Mouse (Mus musculus): Measurements from ENCODE around the gene Pigp. TPM values are rescaled to one million over a fixed set of nuclear protein-coding genes. Genes with fewer than 3 reads are reported as not detected.

The Pigp gene
- 121 and 129 TPM in 2 replicates for polyA plus RNA-seq (2015; fragmentation: Nextera tagmentation; extraction: Ambion mirVana)

- H3K4me1 ChIP-seq (ENCODE audit: control insufficient read depth, insufficient read depth, low read length) = peaks cover 18% of the 10 kb centered on the region
- H3K27me3 ChIP-seq (replicated peaks; ENCODE audit: control insufficient read depth, insufficient read depth, low read length) = no peaks in the 10 kb centered on the region
- no peaks in the 10 kb centered on the region for H3K9me3 ChIP-seq (ENCODE audit: control insufficient read depth, low read length)
- no peaks in the 10 kb centered on the region for H3K36me3 ChIP-seq (ENCODE audit: control insufficient read depth, insufficient read depth, low read length)
- ATAC-seq = peak; percentile 77
- 1% methylated on average over 33 of the region's 43 CpGs for WGBS
- peak within 1 kb of the TSS; percentile 91 for H3K4me3 ChIP-seq (ENCODE audit: low read length)
- H3K27ac ChIP-seq (ENCODE audit: low read length) = peak within 1 kb of the TSS; percentile 99
- peak within 1 kb of the TSS; percentile 78 for H3K4me2 ChIP-seq (ENCODE audit: low read depth, low read length)
- H3K9ac ChIP-seq (ENCODE audit: low read depth, low read length) = peak within 1 kb of the TSS; percentile 95
These were observed at the start of gene Pigp for GRCm38 (mm10) chr16:94371301-94371931. Gene Pigp (minus strand): TSS chr16:94371842.

- ATAC-seq = no peak
- H3K9me3 ChIP-seq (ENCODE audit: control insufficient read depth, low read length) = peaks cover 3% of the 10 kb centered on the region; the same call in 1 of the 2 replicates
- no peak overlapping the region for H3K27ac ChIP-seq (ENCODE audit: low read length)
- WGBS = 94% methylated on average over 3 of the region's 3 CpGs
- no peak overlapping the region for H3K4me2 ChIP-seq (ENCODE audit: low read depth, low read length)
- no peak overlapping the region for H3K9ac ChIP-seq (ENCODE audit: low read depth, low read length)
- H3K4me3 ChIP-seq (ENCODE audit: low read length) = no peak overlapping the region
- no peaks in the 10 kb centered on the region for H3K4me1 ChIP-seq (ENCODE audit: control insufficient read depth, insufficient read depth, low read length)
- no peaks in the 10 kb centered on the region for H3K27me3 ChIP-seq (replicated peaks; ENCODE audit: control insufficient read depth, insufficient read depth, low read length)
- peaks cover 35% of the 10 kb centered on the region for H3K36me3 ChIP-seq (ENCODE audit: control insufficient read depth, insufficient read depth, low read length)
These were observed 48.9 kb upstream of the Pigp start for GRCm38 (mm10) chr16:94420498-94420897.

DNA sequence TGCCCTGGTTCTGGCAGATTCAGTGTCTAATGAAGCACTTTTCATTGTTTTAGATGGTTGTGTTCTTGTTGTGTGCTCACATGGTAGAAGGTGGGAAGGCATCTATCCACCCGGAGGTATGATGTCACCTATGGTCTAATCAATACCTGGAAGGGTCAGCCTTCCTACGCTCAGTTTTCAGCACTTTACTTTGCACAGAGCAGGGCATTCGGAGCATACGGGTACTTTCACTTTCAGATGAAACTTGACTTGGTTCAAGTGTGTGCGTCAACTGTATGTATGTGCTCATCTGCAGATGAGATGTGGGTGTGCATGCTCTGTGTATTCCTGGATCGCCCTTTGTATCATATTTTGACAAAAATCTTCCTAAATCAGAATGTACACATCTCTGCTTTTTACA, 42.5 kb upstream of the Pigp start:
- H3K27me3 ChIP-seq (replicated peaks; ENCODE audit: control insufficient read depth, insufficient read depth, low read length) = no peaks in the 10 kb centered on the region
- no peak overlapping the region for H3K9ac ChIP-seq (ENCODE audit: low read depth, low read length)
- no peak for ATAC-seq
- H3K4me1 ChIP-seq (ENCODE audit: control insufficient read depth, insufficient read depth, low read length) = no peaks in the 10 kb centered on the region
- no peaks in the 10 kb centered on the region for H3K9me3 ChIP-seq (ENCODE audit: control insufficient read depth, low read length)
- no peak overlapping the region for H3K27ac ChIP-seq (ENCODE audit: low read length)
- no peak overlapping the region for H3K4me3 ChIP-seq (ENCODE audit: low read length)
- no peak overlapping the region for H3K4me2 ChIP-seq (ENCODE audit: low read depth, low read length)
- H3K36me3 ChIP-seq (ENCODE audit: control insufficient read depth, insufficient read depth, low read length) = peaks cover 10% of the 10 kb centered on the region
- WGBS = 87% methylated on average over 6 of the region's 6 CpGs

GRCm38 (mm10) chr16:94412760-94413159, 41.1 kb upstream of the Pigp start:
- 94% methylated on average over 4 of the region's 4 CpGs for WGBS
- Histone ChIP-seq H3K27me3 (replicated peaks; ENCODE audit: control insufficient read depth, insufficient read depth, low read length) (no peaks in the 10 kb centered on the region), H3K27ac (ENCODE audit: low read length) (no peak overlapping the region), H3K4me2 (ENCODE audit: low read depth, low read length) (no peak overlapping the region), H3K9ac (ENCODE audit: low read depth, low read length) (no peak overlapping the region), H3K4me3 (ENCODE audit: low read length) (no peak overlapping the region), H3K4me1 (ENCODE audit: control insufficient read depth, insufficient read depth, low read length) (no peaks in the 10 kb centered on the region), H3K36me3 (ENCODE audit: control insufficient read depth, insufficient read depth, low read length) (0 out of 2 replicates have a peak, but pooled peaks cover 3% of the 10 kb centered on the region), H3K9me3 (ENCODE audit: control insufficient read depth, low read length) (no peaks in the 10 kb centered on the region)
- peak; percentile 36; the same call in 1 of the 2 replicates for ATAC-seq

GRCm38 (mm10) chr16:94412198-94412597, 40.6 kb upstream of the Pigp start:
- Histone ChIP-seq H3K9ac (ENCODE audit: low read depth, low read length) (no peak overlapping the region), H3K4me3 (ENCODE audit: low read length) (no peak overlapping the region), H3K9me3 (ENCODE audit: control insufficient read depth, low read length) (no peaks in the 10 kb centered on the region), H3K27me3 (replicated peaks; ENCODE audit: control insufficient read depth, insufficient read depth, low read length) (no peaks in the 10 kb centered on the region), H3K4me1 (ENCODE audit: control insufficient read depth, insufficient read depth, low read length) (no peaks in the 10 kb centered on the region), H3K36me3 (ENCODE audit: control insufficient read depth, insufficient read depth, low read length) (0 out of 2 replicates have a peak, but pooled peaks cover 3% of the 10 kb centered on the region), H3K27ac (ENCODE audit: low read length) (no peak overlapping the region), H3K4me2 (ENCODE audit: low read depth, low read length) (no peak overlapping the region)
- WGBS = 61% methylated on average over 2 of the region's 2 CpGs
- ATAC-seq = peak; percentile 69

- H3K4me1 ChIP-seq (ENCODE audit: control insufficient read depth, insufficient read depth, low read length) = no peaks in the 10 kb centered on the region
- no peaks in the 10 kb centered on the region for H3K27me3 ChIP-seq (replicated peaks; ENCODE audit: control insufficient read depth, insufficient read depth, low read length)
- ATAC-seq = no peak
- no peak overlapping the region for H3K4me3 ChIP-seq (ENCODE audit: low read length)
- no peak overlapping the region for H3K4me2 ChIP-seq (ENCODE audit: low read depth, low read length)
- H3K36me3 ChIP-seq (ENCODE audit: control insufficient read depth, insufficient read depth, low read length) = 0 out of 2 replicates have a peak, but pooled peaks cover 3% of the 10 kb centered on the region
- 84% methylated on average over 3 of the region's 3 CpGs for WGBS
- no peak overlapping the region for H3K27ac ChIP-seq (ENCODE audit: low read length)
- H3K9ac ChIP-seq (ENCODE audit: low read depth, low read length) = no peak overlapping the region
- no peaks in the 10 kb centered on the region for H3K9me3 ChIP-seq (ENCODE audit: control insufficient read depth, low read length)
These were observed 39.6 kb upstream of the Pigp start for GRCm38 (mm10) chr16:94411287-94411686.

DNA sequence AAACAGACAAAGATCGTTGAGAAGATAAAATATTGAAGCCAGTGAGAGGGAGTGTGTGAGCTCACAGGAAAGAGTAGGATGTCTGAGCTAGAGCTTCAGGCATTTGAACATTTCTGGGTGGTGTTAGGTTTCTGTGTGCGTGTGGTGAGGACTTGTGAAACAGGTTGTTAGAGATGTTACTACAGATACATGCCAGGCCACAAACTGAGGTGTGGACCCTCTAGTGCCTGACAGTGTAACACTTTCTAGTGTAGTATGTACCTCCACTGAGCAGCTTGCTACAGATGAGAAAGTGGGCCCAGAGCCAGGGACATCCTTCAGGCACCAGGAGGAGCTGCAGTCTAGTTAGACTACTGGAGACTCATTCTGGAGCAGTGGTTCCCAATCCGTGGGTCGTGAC, 30.5 kb upstream of the Pigp start:
- no peak overlapping the region for H3K27ac ChIP-seq (ENCODE audit: low read length)
- H3K4me3 ChIP-seq (ENCODE audit: low read length) = no peak overlapping the region
- peak; percentile 23; the same call in 1 of the 2 replicates for ATAC-seq
- WGBS = 70% methylated on average over 4 of the region's 4 CpGs
- H3K27me3 ChIP-seq (replicated peaks; ENCODE audit: control insufficient read depth, insufficient read depth, low read length) = no peaks in the 10 kb centered on the region
- H3K9ac ChIP-seq (ENCODE audit: low read depth, low read length) = no peak overlapping the region
- H3K4me2 ChIP-seq (ENCODE audit: low read depth, low read length) = no peak overlapping the region
- no peaks in the 10 kb centered on the region for H3K9me3 ChIP-seq (ENCODE audit: control insufficient read depth, low read length)
- no peaks in the 10 kb centered on the region; the same call in 1 of the 2 replicates for H3K4me1 ChIP-seq (ENCODE audit: control insufficient read depth, insufficient read depth, low read length)
- H3K36me3 ChIP-seq (ENCODE audit: control insufficient read depth, insufficient read depth, low read length) = no peaks in the 10 kb centered on the region

DNA sequence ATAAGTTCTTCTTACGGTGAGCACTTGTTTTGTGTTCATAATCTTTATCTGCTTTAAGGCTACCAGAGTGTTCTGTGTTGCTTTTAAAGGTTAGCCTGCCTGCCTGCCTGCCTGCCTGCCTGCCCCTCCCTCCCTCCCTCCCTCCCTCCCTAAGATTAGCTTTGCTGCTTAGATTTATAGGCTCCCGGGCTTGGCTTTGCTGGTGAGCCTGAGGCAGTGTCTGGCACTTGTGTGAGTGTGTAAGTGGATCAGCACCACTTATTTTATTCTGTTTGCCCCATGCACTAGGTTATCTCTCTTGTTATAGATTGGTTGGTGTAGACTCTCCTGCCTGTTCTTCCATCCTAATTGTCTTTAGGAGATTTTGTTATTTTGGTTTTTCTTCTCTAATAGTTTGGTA, 30.0 kb upstream of the Pigp start:
- no peak overlapping the region for H3K27ac ChIP-seq (ENCODE audit: low read length)
- no peak overlapping the region for H3K4me2 ChIP-seq (ENCODE audit: low read depth, low read length)
- peak; percentile 26; the same call in 1 of the 2 replicates for ATAC-seq
- H3K27me3 ChIP-seq (replicated peaks; ENCODE audit: control insufficient read depth, insufficient read depth, low read length) = no peaks in the 10 kb centered on the region
- H3K9ac ChIP-seq (ENCODE audit: low read depth, low read length) = no peak overlapping the region
- H3K4me1 ChIP-seq (ENCODE audit: control insufficient read depth, insufficient read depth, low read length) = no peaks in the 10 kb centered on the region; the same call in 1 of the 2 replicates
- no peaks in the 10 kb centered on the region for H3K9me3 ChIP-seq (ENCODE audit: control insufficient read depth, low read length)
- no peaks in the 10 kb centered on the region for H3K36me3 ChIP-seq (ENCODE audit: control insufficient read depth, insufficient read depth, low read length)
- 22% methylated on average over 2 of the region's 2 CpGs for WGBS
- H3K4me3 ChIP-seq (ENCODE audit: low read length) = no peak overlapping the region

GRCm38 (mm10) chr16:94399141-94399540, 27.5 kb upstream of the Pigp start:
- Histone ChIP-seq H3K27me3 (replicated peaks; ENCODE audit: control insufficient read depth, insufficient read depth, low read length) (no peaks in the 10 kb centered on the region), H3K9ac (ENCODE audit: low read depth, low read length) (no peak overlapping the region), H3K9me3 (ENCODE audit: control insufficient read depth, low read length) (no peaks in the 10 kb centered on the region), H3K27ac (ENCODE audit: low read length) (no peak overlapping the region), H3K4me2 (ENCODE audit: low read depth, low read length) (no peak overlapping the region), H3K4me3 (ENCODE audit: low read length) (no peak overlapping the region), H3K4me1 (ENCODE audit: control insufficient read depth, insufficient read depth, low read length) (no peaks in the 10 kb centered on the region; the same call in 1 of the 2 replicates), H3K36me3 (ENCODE audit: control insufficient read depth, insufficient read depth, low read length) (no peaks in the 10 kb centered on the region)
- ATAC-seq = no peak
- WGBS = 78% methylated on average over 2 of the region's 2 CpGs

All from intestine, embryonic 16.5 days (tissue).